Mouse (Mus musculus): ENCODE measurements at regions not wholly inside any gene's neighbourhood (a gene's known extent, or its start where the extent isn't known, plus 50 kb on each side); places are given as distances from the start of the nearest gene placed in this dataset.

DNA sequence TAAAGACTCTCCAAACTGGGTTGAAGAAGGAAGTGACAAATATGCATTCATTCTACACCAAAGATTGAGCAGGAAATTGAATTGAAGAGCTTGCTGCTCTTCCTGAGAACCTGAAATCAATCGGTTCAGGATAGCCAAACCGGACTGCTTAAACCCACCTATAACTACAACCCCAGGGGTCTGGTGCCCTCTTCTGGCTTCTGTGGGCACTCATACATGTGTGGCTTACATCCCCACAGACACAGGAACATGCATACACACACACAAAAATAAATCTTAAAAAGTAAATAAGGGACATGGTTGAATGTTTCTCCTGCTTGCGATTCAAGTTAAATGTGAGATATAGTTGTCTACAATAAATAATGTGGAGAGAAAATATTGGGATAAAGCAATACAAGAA, 244.7 kb upstream of the Noct start:
- Histone ChIP-seq H3K27me3 (ENCODE audit: control insufficient read depth, insufficient read depth, low read length) (no peaks in the 10 kb centered on the region), H3K4me3 (ENCODE audit: low read depth, low read length) (no peak overlapping the region), H3K9ac (ENCODE audit: low read length) (no peak overlapping the region), H3K4me2 (ENCODE audit: low read depth, low read length, severe bottlenecking) (no peak overlapping the region), H3K27ac (ENCODE audit: low read depth, low read length) (no peak overlapping the region), H3K4me1 (replicated peaks; ENCODE audit: control insufficient read depth, insufficient read depth, low read length) (no peaks in the 10 kb centered on the region), H3K36me3 (ENCODE audit: control insufficient read depth, insufficient read depth, low read length) (no peaks in the 10 kb centered on the region), H3K9me3 (ENCODE audit: control insufficient read depth, low read length) (no peaks in the 10 kb centered on the region)
- DNase-seq (ENCODE audit: low spot score) (no peak), ATAC-seq (replicated peaks; ENCODE audit: low FRiP score) (no peak)
- WGBS = 73% methylated on average over 3 of the region's 3 CpGs

DNA sequence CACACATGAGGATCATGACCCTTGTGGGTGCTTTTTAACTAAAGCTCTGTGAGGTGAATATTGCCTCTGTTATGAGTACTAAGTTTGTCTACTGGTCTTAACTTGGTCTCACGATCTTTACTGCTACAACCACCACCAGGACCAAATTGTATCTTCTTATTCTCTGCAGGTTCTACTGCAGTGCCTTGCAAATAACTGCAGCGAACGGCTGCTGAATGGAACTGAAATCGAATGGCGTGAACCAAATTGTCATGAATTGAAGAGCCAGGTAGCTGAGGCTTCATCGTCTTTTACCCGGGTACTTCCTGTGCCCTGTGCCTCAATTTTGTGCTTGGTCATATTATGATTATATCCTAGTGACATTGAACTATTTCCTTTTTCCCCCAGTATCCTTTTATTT, 242.5 kb upstream of the Noct start:
- H3K4me2 ChIP-seq (ENCODE audit: low read depth, low read length, severe bottlenecking) = no peak overlapping the region
- H3K9ac ChIP-seq (ENCODE audit: low read length) = no peak overlapping the region
- 94% methylated on average over 7 of the region's 7 CpGs for WGBS
- no peak overlapping the region for H3K27ac ChIP-seq (ENCODE audit: low read depth, low read length)
- DNase-seq (ENCODE audit: low spot score) (no peak), ATAC-seq (replicated peaks; ENCODE audit: low FRiP score) (no peak)
- H3K4me1 ChIP-seq (replicated peaks; ENCODE audit: control insufficient read depth, insufficient read depth, low read length) = no peaks in the 10 kb centered on the region
- no peak overlapping the region for H3K4me3 ChIP-seq (ENCODE audit: low read depth, low read length)
- H3K27me3 ChIP-seq (ENCODE audit: control insufficient read depth, insufficient read depth, low read length) = no peaks in the 10 kb centered on the region
- no peaks in the 10 kb centered on the region for H3K36me3 ChIP-seq (ENCODE audit: control insufficient read depth, insufficient read depth, low read length)
- H3K9me3 ChIP-seq (ENCODE audit: control insufficient read depth, low read length) = no peaks in the 10 kb centered on the region

DNA sequence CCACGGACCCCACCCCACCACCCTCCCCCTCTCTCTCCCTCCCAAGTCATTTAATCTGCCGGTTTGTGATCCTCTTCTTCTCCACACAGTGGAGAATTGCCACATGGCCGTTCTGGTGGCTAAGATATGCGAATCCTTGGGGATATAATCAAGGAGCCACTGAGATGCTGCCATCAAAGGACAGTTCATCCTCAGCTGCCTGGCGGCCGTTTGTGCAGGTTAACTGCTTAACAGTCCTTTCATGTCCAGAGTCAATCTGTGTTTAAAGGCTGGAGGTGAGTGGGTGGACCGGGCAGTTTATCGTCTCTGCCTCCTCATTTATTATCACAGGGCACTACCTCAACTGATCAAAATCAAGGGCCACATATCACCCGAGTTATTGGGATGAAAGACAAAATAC, 241.6 kb upstream of the Noct start:
- no peak for ATAC-seq (replicated peaks; ENCODE audit: low FRiP score)
- WGBS = 67% methylated on average over 9 of the region's 9 CpGs
- no peaks in the 10 kb centered on the region for H3K4me1 ChIP-seq (replicated peaks; ENCODE audit: control insufficient read depth, insufficient read depth, low read length)

DNA sequence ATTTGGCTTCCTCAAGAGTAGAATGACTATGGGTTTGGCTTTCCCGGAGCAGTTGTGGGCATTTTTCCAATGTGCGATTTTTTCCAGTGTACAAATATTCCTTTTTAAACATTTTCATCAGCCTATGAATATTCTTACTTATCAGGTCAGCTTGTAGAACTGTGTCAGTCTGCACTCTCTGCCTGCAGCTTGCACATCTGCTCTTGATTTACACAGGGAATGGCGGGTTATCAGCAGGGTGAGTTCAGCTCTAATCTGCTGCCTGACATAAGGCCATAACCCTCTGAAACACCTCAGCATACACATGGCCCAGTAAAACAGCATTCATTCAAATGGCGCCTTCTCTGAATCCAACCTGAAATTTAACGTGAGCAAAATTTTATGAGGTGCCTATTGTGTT, 241.1 kb upstream of the Noct start:
- Histone ChIP-seq H3K27ac (ENCODE audit: low read depth, low read length) (no peak overlapping the region), H3K9ac (ENCODE audit: low read length) (no peak overlapping the region), H3K4me3 (ENCODE audit: low read depth, low read length) (no peak overlapping the region), H3K36me3 (ENCODE audit: control insufficient read depth, insufficient read depth, low read length) (no peaks in the 10 kb centered on the region), H3K4me1 (replicated peaks; ENCODE audit: control insufficient read depth, insufficient read depth, low read length) (no peaks in the 10 kb centered on the region), H3K4me2 (ENCODE audit: low read depth, low read length, severe bottlenecking) (no peak overlapping the region), H3K9me3 (ENCODE audit: control insufficient read depth, low read length) (no peaks in the 10 kb centered on the region), H3K27me3 (ENCODE audit: control insufficient read depth, insufficient read depth, low read length) (no peaks in the 10 kb centered on the region)
- no peak for DNase-seq (ENCODE audit: low spot score)
- 78% methylated on average over 5 of the region's 5 CpGs for WGBS
- ATAC-seq (replicated peaks; ENCODE audit: low FRiP score) = no peak

More for the DNA sequence above, 241.6 kb upstream of the Noct start:
- Histone ChIP-seq H3K27me3 (ENCODE audit: control insufficient read depth, insufficient read depth, low read length) (no peaks in the 10 kb centered on the region), H3K4me2 (ENCODE audit: low read depth, low read length, severe bottlenecking) (no peak overlapping the region), H3K9me3 (ENCODE audit: control insufficient read depth, low read length) (no peaks in the 10 kb centered on the region), H3K27ac (ENCODE audit: low read depth, low read length) (no peak overlapping the region), H3K9ac (ENCODE audit: low read length) (no peak overlapping the region), H3K4me3 (ENCODE audit: low read depth, low read length) (no peak overlapping the region), H3K36me3 (ENCODE audit: control insufficient read depth, insufficient read depth, low read length) (no peaks in the 10 kb centered on the region)
- no peak for DNase-seq (ENCODE audit: low spot score)

GRCm38 (mm10) chr3:50983962-50984765, 240.1 kb upstream of the Noct start:
- 69% methylated on average over 12 of the region's 12 CpGs for WGBS

DNA sequence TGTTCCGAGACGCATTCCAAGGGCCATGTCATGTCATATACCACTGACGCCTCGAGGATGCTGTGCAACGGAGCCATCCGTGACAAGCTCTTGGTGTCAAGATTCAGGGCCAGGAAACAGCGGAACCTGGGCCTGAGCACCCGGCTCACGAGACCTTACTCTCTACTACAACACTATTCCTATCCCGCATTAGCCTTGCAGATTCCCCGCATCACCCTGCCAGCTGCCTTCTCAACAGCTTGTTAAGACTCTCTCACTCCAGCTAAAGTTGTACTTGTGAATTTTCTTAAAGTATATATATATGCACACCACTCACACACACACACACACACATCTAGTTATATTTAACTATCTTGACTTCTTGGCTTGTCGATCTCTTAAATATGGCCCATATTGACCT, 236.4 kb upstream of the Noct start:
- H3K27me3 ChIP-seq (ENCODE audit: control insufficient read depth, insufficient read depth, low read length) = no peaks in the 10 kb centered on the region
- no peak overlapping the region for H3K27ac ChIP-seq (ENCODE audit: low read depth, low read length)
- no peaks in the 10 kb centered on the region for H3K36me3 ChIP-seq (ENCODE audit: control insufficient read depth, insufficient read depth, low read length)
- H3K4me1 ChIP-seq (replicated peaks; ENCODE audit: control insufficient read depth, insufficient read depth, low read length) = no peaks in the 10 kb centered on the region
- WGBS = 94% methylated on average over 12 of the region's 12 CpGs
- no peaks in the 10 kb centered on the region for H3K9me3 ChIP-seq (ENCODE audit: control insufficient read depth, low read length)
- ATAC-seq (replicated peaks; ENCODE audit: low FRiP score) (no peak), DNase-seq (ENCODE audit: low spot score) (no peak)
- no peak overlapping the region for H3K4me2 ChIP-seq (ENCODE audit: low read depth, low read length, severe bottlenecking)
- H3K4me3 ChIP-seq (ENCODE audit: low read depth, low read length) = no peak overlapping the region
- no peak overlapping the region for H3K9ac ChIP-seq (ENCODE audit: low read length)

More at GRCm38 (mm10) chr3:50983962-50984765, 240.1 kb upstream of the Noct start:
- no peak overlapping the region for H3K27ac ChIP-seq (ENCODE audit: low read depth, low read length)
- ATAC-seq (replicated peaks; ENCODE audit: low FRiP score) = no peak; the same call in 1 of the 2 replicates
- H3K4me1 ChIP-seq (replicated peaks; ENCODE audit: control insufficient read depth, insufficient read depth, low read length) = no peaks in the 10 kb centered on the region
- no peaks in the 10 kb centered on the region for H3K27me3 ChIP-seq (ENCODE audit: control insufficient read depth, insufficient read depth, low read length)
- H3K9ac ChIP-seq (ENCODE audit: low read length) = no peak overlapping the region
- H3K4me2 ChIP-seq (ENCODE audit: low read depth, low read length, severe bottlenecking) = no peak overlapping the region
- no peaks in the 10 kb centered on the region for H3K36me3 ChIP-seq (ENCODE audit: control insufficient read depth, insufficient read depth, low read length)
- no peak overlapping the region for H3K4me3 ChIP-seq (ENCODE audit: low read depth, low read length)
- H3K9me3 ChIP-seq (ENCODE audit: control insufficient read depth, low read length) = no peaks in the 10 kb centered on the region
- DNase-seq (ENCODE audit: low spot score) = no peak

GRCm38 (mm10) chr3:50990810-50991209, 233.4 kb upstream of the Noct start:
- no peaks in the 10 kb centered on the region for H3K27me3 ChIP-seq (ENCODE audit: control insufficient read depth, insufficient read depth, low read length)
- no peaks in the 10 kb centered on the region for H3K36me3 ChIP-seq (ENCODE audit: control insufficient read depth, insufficient read depth, low read length)
- H3K27ac ChIP-seq (ENCODE audit: low read depth, low read length) = no peak overlapping the region
- ATAC-seq (replicated peaks; ENCODE audit: low FRiP score) (no peak), DNase-seq (ENCODE audit: low spot score) (no peak)
- H3K4me2 ChIP-seq (ENCODE audit: low read depth, low read length, severe bottlenecking) = no peak overlapping the region
- H3K4me3 ChIP-seq (ENCODE audit: low read depth, low read length) = no peak overlapping the region
- H3K4me1 ChIP-seq (replicated peaks; ENCODE audit: control insufficient read depth, insufficient read depth, low read length) = no peaks in the 10 kb centered on the region
- 86% methylated on average over 11 of the region's 11 CpGs for WGBS
- no peaks in the 10 kb centered on the region for H3K9me3 ChIP-seq (ENCODE audit: control insufficient read depth, low read length)
- H3K9ac ChIP-seq (ENCODE audit: low read length) = no peak overlapping the region

GRCm38 (mm10) chr3:50992581-50993313, 231.5 kb upstream of the Noct start:
- Histone ChIP-seq H3K36me3 (ENCODE audit: control insufficient read depth, insufficient read depth, low read length) (no peaks in the 10 kb centered on the region), H3K4me2 (ENCODE audit: low read depth, low read length, severe bottlenecking) (no peak overlapping the region), H3K9ac (ENCODE audit: low read length) (no peak overlapping the region), H3K9me3 (ENCODE audit: control insufficient read depth, low read length) (no peaks in the 10 kb centered on the region), H3K4me3 (ENCODE audit: low read depth, low read length) (no peak overlapping the region), H3K27me3 (ENCODE audit: control insufficient read depth, insufficient read depth, low read length) (no peaks in the 10 kb centered on the region), H3K27ac (ENCODE audit: low read depth, low read length) (no peak overlapping the region), H3K4me1 (replicated peaks; ENCODE audit: control insufficient read depth, insufficient read depth, low read length) (no peaks in the 10 kb centered on the region)
- ATAC-seq (replicated peaks; ENCODE audit: low FRiP score) = no peak
- 42% methylated on average over 9 of the region's 9 CpGs for WGBS
- no peak for DNase-seq (ENCODE audit: low spot score)
